Mouse (Mus musculus) stomach, embryonic 16.5 days (tissue): ENCODE results near the gene Flt3l. TPM values are rescaled to one million over a fixed set of nuclear protein-coding genes. Genes with fewer than 3 reads are reported as not detected.
A peak's percentile ranks its signal among the peaks of the same experiment; 100 is the strongest.

ENCODE experiments used
- ATAC-seq: fragments of 200-750 bp; cut with Nextera tagmentation; 2 replicates; pipeline ENCODE4 v1.8.0; 2017; ENCODE audit warnings: moderate number of reproducible peaks, moderate TSS enrichment; ENCODE audit not compliant: insufficient read depth, low FRiP score
- H3K27ac ChIP-seq: fragments of 300-500 bp; sonication (generic); 2 replicates; pipeline ENCODE4 v1.5.1; 2014; ENCODE audit warnings: low read length
- H3K27me3 ChIP-seq: fragments of 300-500 bp; sonication (generic); 2 replicates; pipeline ENCODE4 v1.6.1; 2014; ENCODE audit warnings: low read length, control low read depth, mixed read lengths; ENCODE audit not compliant: control insufficient read depth, insufficient read depth
- H3K36me3 ChIP-seq: fragments of 300-500 bp; sonication (generic); 2 replicates; pipeline ENCODE4 v1.6.1; 2014; ENCODE audit warnings: low read length; ENCODE audit not compliant: control insufficient read depth, insufficient read depth
- H3K4me1 ChIP-seq: fragments of 300-500 bp; sonication (generic); 2 replicates; pipeline ENCODE4 v1.6.1; 2014; ENCODE audit warnings: low read length, control low read depth, mixed read lengths; ENCODE audit not compliant: control insufficient read depth, insufficient read depth
- H3K4me2 ChIP-seq: fragments of 300-500 bp; sonication (generic); 2 replicates; pipeline ENCODE4 v1.6.1; 2014; ENCODE audit warnings: low read depth, low read length, mixed read lengths
- H3K4me3 ChIP-seq: fragments of 300-500 bp; sonication (generic); replicated peaks from 2 replicates; pipeline ENCODE4 v1.5.1; 2014; ENCODE audit warnings: mild to moderate bottlenecking, low read length
- H3K9ac ChIP-seq: fragments of 300-500 bp; sonication (generic); 2 replicates; pipeline ENCODE4 v1.6.1; 2014; ENCODE audit warnings: low read length
- H3K9me3 ChIP-seq: fragments of 300-500 bp; sonication (generic); replicated peaks from 2 replicates; pipeline ENCODE4 v1.6.1; 2016; ENCODE audit warnings: low read length, control low read depth; ENCODE audit not compliant: control insufficient read depth
- WGBS: fragments of 180-500 bp; shearing (Covaris S2); extraction: QIAGEN DNeasy Blood & Tissue Kit; methylation state at CpG from one replicate; pipeline ENCODE4 v1.1.7; 2014; 5-methylcytosine and 5-hydroxymethylcytosine counted together
- polyA plus RNA-seq: library from polyadenylated mRNA; unstranded; fragments of >200 nt; fragmentation: Nextera tagmentation; extraction: Ambion mirVana; gene quantifications from 2 replicates; pipeline ENCODE4 v1.2.1, GENCODE M21; 2015

Gene Flt3l
- polyA plus RNA-seq, 1 experiment from 2014 or later, result 2.8 TPM

GRCm38 (mm10) chr7:45166950-45167401, 30.7 kb upstream of the Flt3l start:
- H3K27me3 ChIP-seq, result peaks cover 79% of the 10 kb centered on the region
- H3K27ac ChIP-seq, result no peak overlapping the region
- ATAC-seq, result no peak
- no peak overlapping the region for H3K4me2 ChIP-seq
- 26% methylated on average over 9 of the region's 10 CpGs for WGBS
- no peak overlapping the region for H3K4me3 ChIP-seq
- no peak overlapping the region for H3K9ac ChIP-seq
- peaks cover 19% of the 10 kb centered on the region for H3K9me3 ChIP-seq
- H3K36me3 ChIP-seq, result no peaks in the 10 kb centered on the region
- H3K4me1 ChIP-seq, result peaks cover 3% of the 10 kb centered on the region; the same call in 1 of the 2 replicates

- no peak for ATAC-seq
- Histone ChIP-seq H3K4me3 (no peak overlapping the region), H3K27me3 (peaks cover 74% of the 10 kb centered on the region), H3K9ac (no peak overlapping the region), H3K36me3 (no peaks in the 10 kb centered on the region), H3K9me3 (peaks cover 19% of the 10 kb centered on the region), H3K4me2 (no peak overlapping the region), H3K27ac (no peak overlapping the region), H3K4me1 (peaks cover 3% of the 10 kb centered on the region; the same call in 1 of the 2 replicates)
- 48% methylated on average over 11 of the region's 11 CpGs for WGBS
These were observed 29.5 kb upstream of the Flt3l start for GRCm38 (mm10) chr7:45165701-45166100.

- peaks cover 13% of the 10 kb centered on the region for H3K9me3 ChIP-seq
- H3K27me3 ChIP-seq, result peaks cover 68% of the 10 kb centered on the region
- no peak overlapping the region for H3K9ac ChIP-seq
- peaks cover 3% of the 10 kb centered on the region; the same call in 1 of the 2 replicates for H3K4me1 ChIP-seq
- H3K27ac ChIP-seq, result no peak overlapping the region
- H3K4me3 ChIP-seq, result no peak overlapping the region
- H3K36me3 ChIP-seq, result no peaks in the 10 kb centered on the region
- H3K4me2 ChIP-seq, result no peak overlapping the region
- 67% methylated on average over 5 of the region's 5 CpGs for WGBS
- ATAC-seq, result no peak
These were observed 28.6 kb upstream of the Flt3l start for GRCm38 (mm10) chr7:45164833-45165232.

- Histone ChIP-seq H3K36me3 (no peaks in the 10 kb centered on the region), H3K4me1 (peaks cover 3% of the 10 kb centered on the region; the same call in 1 of the 2 replicates), H3K9ac (peak within 1 kb of the TSS; percentile 72), H3K4me2 (peak within 1 kb of the TSS; percentile 76), H3K9me3 (peaks cover 4% of the 10 kb centered on the region; the same call in 1 of the 2 replicates), H3K27me3 (peaks cover 59% of the 10 kb centered on the region), H3K4me3 (peak within 1 kb of the TSS; percentile 50), H3K27ac (no peak within 1 kb of the TSS)
- ATAC-seq, result no peak; the same call in 1 of the 2 replicates
- 2% methylated on average over 40 of the region's 41 CpGs for WGBS
These were observed 27.7 kb upstream of the Flt3l start, which contains the start of gene Slc17a7 for GRCm38 (mm10) chr7:45163735-45164490. Slc17a7 (plus strand) TSS chr7:45163949.

GRCm38 (mm10) chr7:45162996-45163615, 26.9 kb upstream of the Flt3l start:
- no peak for ATAC-seq
- Histone ChIP-seq H3K9me3 (no peaks in the 10 kb centered on the region), H3K9ac (no peak overlapping the region), H3K4me1 (peaks cover 3% of the 10 kb centered on the region; the same call in 1 of the 2 replicates), H3K27me3 (peaks cover 51% of the 10 kb centered on the region), H3K27ac (no peak overlapping the region), H3K36me3 (no peaks in the 10 kb centered on the region), H3K4me3 (no peak overlapping the region; the same call in 1 of the 2 replicates), H3K4me2 (no peak overlapping the region)
- WGBS, result 76% methylated on average over 9 of the region's 9 CpGs

- peak overlapping the region; percentile 57 for H3K9ac ChIP-seq
- peaks cover 46% of the 10 kb centered on the region for H3K27me3 ChIP-seq
- peak overlapping the region; percentile 46 for H3K4me3 ChIP-seq
- peaks cover 3% of the 10 kb centered on the region; the same call in 1 of the 2 replicates for H3K4me1 ChIP-seq
- 24% methylated on average over 6 of the region's 6 CpGs for WGBS
- H3K4me2 ChIP-seq, result peak overlapping the region; percentile 68
- no peak overlapping the region for H3K27ac ChIP-seq
- no peaks in the 10 kb centered on the region for H3K9me3 ChIP-seq
- H3K36me3 ChIP-seq, result no peaks in the 10 kb centered on the region
- no peak for ATAC-seq
These were observed 26.3 kb upstream of the Flt3l start for GRCm38 (mm10) chr7:45162551-45162950.

GRCm38 (mm10) chr7:45161612-45162473, 25.6 kb upstream of the Flt3l start:
- WGBS, result 4% methylated on average over 35 of the region's 35 CpGs
- H3K27ac ChIP-seq, result peak overlapping the region; percentile 23; the same call in 1 of the 2 replicates
- peak overlapping the region; percentile 68 for H3K4me2 ChIP-seq
- no peaks in the 10 kb centered on the region for H3K9me3 ChIP-seq
- peaks cover 40% of the 10 kb centered on the region for H3K27me3 ChIP-seq
- H3K4me1 ChIP-seq, result peaks cover 3% of the 10 kb centered on the region; the same call in 1 of the 2 replicates
- peak overlapping the region; percentile 46 for H3K4me3 ChIP-seq
- H3K9ac ChIP-seq, result peak overlapping the region; percentile 57
- ATAC-seq, result peak; percentile 88
- H3K36me3 ChIP-seq, result no peaks in the 10 kb centered on the region

GRCm38 (mm10) chr7:45160866-45161265, 24.6 kb upstream of the Flt3l start:
- WGBS, result 91% methylated on average over 3 of the region's 3 CpGs
- Histone ChIP-seq H3K4me3 (no peak overlapping the region), H3K27ac (no peak overlapping the region), H3K27me3 (peaks cover 32% of the 10 kb centered on the region), H3K9me3 (no peaks in the 10 kb centered on the region), H3K9ac (no peak overlapping the region), H3K4me1 (peaks cover 3% of the 10 kb centered on the region; the same call in 1 of the 2 replicates), H3K4me2 (no peak overlapping the region), H3K36me3 (no peaks in the 10 kb centered on the region)
- ATAC-seq, result no peak
